Mouse (Mus musculus) retina, postnatal 7 days (tissue): ENCODE data around the gene Scml4.

ENCODE experiments used
- DNase-seq: peaks from one replicate; pipeline ENCODE4 v3.0.0-alpha.2; 2012; ENCODE audit warnings: low read depth, low spot score

Scml4 gene

DNA sequence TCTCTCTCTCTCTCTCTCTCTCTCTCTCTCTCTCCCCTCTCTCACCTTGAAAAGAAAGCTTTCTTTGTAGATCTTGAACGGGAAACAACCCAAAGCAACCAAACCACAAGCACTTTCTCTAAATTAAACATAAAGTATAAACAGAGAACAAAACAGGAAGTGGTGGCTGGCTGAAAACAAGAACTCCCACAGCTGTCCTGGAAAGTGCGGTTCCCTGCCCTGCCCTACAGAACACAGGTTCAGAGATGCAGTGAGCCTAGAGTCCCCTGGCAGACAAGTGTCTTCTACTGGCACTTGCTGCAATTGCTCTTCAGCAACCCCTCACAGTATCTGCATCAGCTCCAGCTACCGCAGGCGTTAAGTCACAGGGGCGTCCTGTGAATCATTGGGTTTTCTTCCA lies 37.5 kb downstream of the Scml4 start:
- no peak for DNase-seq

DNA sequence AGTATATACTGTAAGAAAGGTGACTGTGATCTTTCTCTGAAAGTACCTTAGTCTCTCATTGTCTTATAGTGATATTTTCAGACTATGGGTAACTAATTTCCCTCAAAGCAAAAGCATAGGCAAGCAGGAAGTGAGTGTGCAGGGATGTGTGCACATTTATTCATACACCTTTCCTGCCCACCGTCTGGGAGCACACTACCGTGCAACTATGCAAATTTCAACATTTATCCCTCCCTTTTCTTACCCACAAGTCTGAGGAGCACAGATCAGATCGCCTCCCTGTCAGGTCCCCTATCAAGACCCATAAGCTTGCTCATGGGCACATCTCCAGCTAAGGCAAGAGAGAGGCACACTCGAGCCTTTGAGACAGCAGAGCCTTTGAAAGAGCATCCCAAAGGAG lies 41.2 kb downstream of the Scml4 start:
- no peak for DNase-seq

DNA sequence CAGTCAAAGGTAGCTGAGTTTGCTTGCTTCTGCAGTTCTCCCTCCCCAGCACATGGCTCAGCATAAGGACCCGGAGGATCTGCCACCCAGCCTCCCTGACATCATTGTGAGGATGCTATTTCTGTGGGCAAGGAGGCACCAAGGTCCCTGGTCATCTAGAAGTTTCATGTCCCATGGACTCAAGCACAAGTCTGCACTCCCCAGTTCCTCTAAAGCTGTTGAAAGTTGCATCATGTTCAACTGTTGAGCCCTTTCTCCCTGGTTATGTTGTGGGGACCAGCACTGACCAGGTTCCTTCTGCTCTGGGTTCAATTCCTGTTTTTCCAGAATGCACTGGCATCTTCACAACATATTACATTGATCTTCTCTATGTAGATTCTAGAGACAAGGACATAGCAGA lies 42.9 kb downstream of the Scml4 start:
- DNase-seq, result no peak

- DNase-seq, result no peak
Measured at GRCm38 (mm10) chr10:42908562-42908961, 48.4 kb downstream of the Scml4 start.

- no peak for DNase-seq
Measured at GRCm38 (mm10) chr10:42910567-42910966, 50.4 kb downstream of the Scml4 start.

- DNase-seq, result no peak
Measured at GRCm38 (mm10) chr10:42912056-42912455, 51.9 kb downstream of the Scml4 start.

- DNase-seq, result no peak
Measured at GRCm38 (mm10) chr10:42913196-42913595, 53.0 kb downstream of the Scml4 start.

- DNase-seq, result no peak
Measured at GRCm38 (mm10) chr10:42914146-42914545, 54.0 kb downstream of the Scml4 start.

DNA sequence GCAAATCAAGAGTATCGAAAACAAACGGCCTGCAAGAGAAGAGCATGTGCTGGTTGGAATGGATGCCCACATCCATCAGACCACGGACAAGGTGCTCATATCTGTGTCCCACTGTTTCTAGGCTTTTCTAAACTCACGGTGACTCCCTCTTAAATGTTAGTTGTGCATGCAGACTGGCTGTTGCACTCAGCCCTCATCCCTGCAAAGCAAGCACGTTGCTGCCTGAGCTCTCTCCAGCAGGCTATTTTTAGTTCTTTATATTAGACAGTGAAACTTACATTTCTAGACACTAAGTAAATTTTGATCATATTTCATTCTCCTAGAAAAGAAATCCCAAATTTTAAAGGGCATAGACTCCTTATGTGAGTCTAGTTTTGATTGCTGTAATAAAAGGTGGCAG lies 57.2 kb downstream of the Scml4 start:
- no peak for DNase-seq

DNA sequence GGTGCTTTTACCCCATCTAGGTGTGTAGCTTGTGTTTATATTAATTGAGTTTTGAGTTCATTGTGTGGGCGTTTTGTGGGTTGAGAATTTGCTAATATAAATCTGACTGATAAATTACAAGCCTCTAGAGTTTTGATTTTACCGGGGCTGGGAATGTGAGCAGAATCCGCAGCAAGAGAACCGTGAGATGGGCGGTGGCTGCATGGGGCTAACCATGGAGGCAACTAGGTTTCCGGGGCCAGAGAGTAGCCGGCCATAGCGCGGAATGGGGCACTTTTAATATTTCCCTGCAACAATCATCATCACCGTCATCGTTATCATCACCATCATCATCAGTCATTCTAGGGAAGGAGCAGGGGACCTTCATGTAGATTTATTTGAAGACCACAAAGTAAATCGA lies 59.6 kb downstream of the Scml4 start:
- DNase-seq, result no peak

DNA sequence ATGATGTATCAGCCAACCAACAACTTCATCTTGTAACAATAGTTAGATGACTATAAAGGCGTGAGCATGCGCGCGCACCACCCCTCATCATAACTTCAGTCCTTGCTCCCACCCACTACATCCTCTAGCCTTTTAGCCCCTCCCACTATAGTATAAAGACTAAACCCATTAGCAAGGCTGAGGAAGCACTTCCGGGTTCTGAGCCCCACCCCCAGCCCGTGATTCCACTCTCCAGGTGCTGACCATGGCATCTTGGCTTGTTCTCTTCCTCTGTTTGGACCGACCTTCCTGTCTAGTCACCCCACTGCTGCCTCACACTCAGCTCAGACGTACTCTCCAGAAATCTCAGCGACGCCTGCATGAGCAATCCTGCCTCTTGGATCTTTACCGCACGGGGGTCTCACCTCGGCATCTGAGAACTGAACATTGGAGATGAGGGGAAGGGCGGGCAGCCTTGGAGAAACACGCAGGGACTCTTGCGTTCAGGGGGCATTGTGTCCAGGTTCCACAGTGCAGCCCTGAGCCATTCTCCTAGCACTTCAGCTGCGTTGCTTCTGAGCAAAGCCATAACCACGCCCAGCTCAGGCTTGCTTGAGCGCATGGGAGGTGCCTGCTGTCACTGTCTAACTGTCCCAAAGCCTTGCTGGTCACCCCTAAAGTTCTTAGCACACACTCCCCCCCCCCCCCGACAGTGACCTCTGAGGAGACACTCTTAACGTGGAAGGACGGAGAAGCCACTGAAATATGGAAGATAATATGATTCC lies 65.1 kb downstream of the Scml4 start:
- no peak for DNase-seq

DNA sequence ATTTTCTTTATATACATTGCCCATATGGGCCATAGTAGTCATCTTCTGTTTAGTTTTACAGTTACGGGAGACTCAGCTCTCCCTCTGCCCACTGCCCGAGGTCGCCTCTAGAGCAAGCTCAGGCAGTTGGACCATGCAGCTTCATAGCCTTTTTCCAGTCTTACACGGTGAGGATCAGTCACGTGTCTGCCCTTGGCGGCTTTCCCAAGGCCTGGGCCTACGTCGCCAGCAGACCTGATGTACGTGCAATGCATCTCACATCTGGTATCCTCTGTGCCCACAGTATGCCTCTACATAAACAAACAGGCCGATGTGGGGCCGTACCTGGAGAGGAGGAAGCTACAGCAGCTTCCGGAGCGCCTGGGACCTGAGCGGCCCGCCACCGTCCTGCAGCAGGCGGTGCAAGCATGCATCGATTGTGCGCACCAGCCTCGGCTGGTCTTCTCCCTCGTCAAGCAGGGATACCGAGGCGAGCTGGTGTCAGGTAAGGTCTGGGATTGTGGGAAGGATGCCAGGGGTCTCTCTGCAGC lies 70.0 kb downstream of the Scml4 start:
- DNase-seq, result no peak

GRCm38 (mm10) chr10:42932862-42933480 lies 72.8 kb downstream of the Scml4 start:
- DNase-seq, result no peak

- no peak for DNase-seq
Measured at GRCm38 (mm10) chr10:42934672-42935071, 74.5 kb downstream of the Scml4 start.

DNA sequence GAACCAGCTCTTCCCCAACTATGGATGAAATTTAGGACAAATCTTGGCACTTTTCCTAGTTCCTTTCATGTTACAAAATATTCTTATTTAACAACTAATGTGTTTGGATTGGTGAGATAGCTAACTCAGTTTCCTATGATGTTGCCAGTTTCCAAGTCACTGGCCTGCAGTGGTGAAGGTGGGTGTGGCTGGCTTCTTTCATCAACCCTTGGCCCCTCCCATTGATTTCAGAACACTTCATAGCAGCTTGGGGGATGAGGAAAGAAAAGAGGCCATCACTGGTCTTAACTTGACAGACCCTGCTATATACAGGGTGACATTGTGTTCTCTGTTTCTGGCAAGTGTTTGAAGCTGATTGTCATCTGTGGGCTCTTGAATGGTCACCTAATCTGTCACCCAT lies 76.0 kb downstream of the Scml4 start:
- DNase-seq, result no peak

DNA sequence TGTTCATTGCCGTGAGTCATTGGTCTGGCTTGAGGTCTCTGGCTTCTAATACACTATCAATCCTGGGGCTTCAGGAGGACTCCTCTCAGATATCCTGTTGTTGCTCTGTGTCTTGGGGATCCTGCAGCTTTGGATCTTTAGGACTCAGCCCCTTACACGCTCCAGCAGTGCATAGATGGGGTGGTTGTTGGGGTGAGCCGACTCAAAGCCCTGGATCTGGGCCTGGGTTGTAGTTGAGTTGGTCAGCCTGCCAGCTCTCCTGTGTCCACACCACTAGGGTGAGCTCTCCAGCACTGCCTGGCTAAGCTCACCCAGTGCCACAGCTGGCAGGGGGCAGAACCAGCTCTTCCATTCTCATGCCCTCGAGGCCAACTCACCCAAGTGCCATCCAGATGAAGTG lies 78.2 kb downstream of the Scml4 start:
- no peak for DNase-seq

DNA sequence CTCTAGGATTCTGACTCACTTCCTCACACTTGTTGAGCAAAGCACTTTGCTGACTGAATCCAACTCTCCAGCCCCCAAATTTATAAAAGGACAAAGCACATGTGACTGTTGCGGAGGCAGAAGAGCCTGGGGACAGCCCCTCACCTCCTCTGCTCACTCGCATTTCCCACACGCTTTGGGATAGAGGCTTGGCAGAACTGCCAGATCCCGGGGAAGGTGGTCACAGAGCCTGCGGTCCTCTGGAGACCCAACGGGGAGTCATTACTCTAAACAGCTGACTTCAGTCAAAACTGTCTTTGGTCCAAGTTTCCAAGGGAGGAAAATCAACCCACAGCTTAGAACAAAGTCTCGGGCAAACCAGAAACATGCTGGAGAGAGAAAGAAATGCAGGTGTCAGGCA lies 79.5 kb downstream of the Scml4 start:
- DNase-seq, result no peak

- DNase-seq, result no peak
Measured at GRCm38 (mm10) chr10:42940193-42941050, 80.3 kb downstream of the Scml4 start.

GRCm38 (mm10) chr10:42941278-42941677 lies 81.1 kb downstream of the Scml4 start:
- no peak for DNase-seq

- no peak for DNase-seq
Measured at GRCm38 (mm10) chr10:42941697-42942221, 81.6 kb downstream of the Scml4 start.

GRCm38 (mm10) chr10:42942300-42942699 lies 82.1 kb downstream of the Scml4 start:
- no peak for DNase-seq

DNA sequence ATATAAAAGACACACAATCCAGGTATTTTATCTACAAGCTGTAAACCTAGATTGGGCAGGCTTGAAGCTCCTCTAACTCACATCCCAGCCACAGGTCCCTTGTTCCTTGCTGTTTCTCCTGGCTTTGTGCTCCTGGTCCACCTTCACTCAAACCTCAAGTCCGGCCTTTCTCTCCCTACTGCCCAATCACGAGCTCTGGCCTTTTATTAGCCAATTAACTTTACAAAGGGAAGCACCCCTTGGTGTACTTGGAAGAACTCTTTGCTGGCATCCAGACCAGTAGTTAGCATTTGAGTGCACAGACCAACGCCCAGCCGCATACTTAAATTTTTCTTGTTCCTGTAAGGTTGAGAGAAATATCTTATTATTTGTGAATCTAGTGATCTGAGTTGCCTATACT lies 85.1 kb downstream of the Scml4 start:
- no peak for DNase-seq
